Mouse (Mus musculus): Measurements from ENCODE around the gene Bid. TPM values are rescaled to one million over a fixed set of nuclear protein-coding genes. Genes with fewer than 3 reads are reported as not detected.
"Not testable (repeated sequence)": the region's sequence is repeated elsewhere in the genome, so short reads cannot be mapped to it uniquely, and the experiment has no call there.

The Bid gene
- polyA plus RNA-seq, 1 experiment from 2014 or later: 26.5 TPM

DNA sequence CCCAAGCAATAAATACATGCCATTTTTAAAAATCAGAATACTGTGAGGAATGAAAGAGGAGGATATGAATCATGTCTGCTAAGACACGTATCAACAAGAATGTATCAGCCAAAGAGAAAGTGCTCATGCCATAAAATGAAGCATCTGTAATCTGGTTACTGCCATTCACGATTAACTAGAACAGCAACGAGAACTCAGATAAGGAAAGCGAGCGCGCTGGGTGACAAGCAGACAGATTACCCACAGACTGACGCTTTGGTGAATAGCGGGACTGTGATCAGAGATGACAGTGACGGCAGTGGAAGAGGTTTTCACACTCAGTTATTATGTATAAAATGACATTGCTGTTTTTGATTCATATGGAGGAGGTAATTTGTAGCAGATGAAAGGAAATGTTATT is 42.8 kb downstream of the Bid start:
- H3K36me3 ChIP-seq (ENCODE audit: control insufficient read depth, insufficient read depth, low read length): peaks cover 32% of the 10 kb centered on the region
- no peaks in the 10 kb centered on the region for H3K4me1 ChIP-seq (replicated peaks; ENCODE audit: control insufficient read depth, insufficient read depth, low read length)
- ATAC-seq (replicated peaks; ENCODE audit: low FRiP score, low TSS enrichment, low read depth) (no peak), DNase-seq (ENCODE audit: low spot score) (no peak)
- no peak overlapping the region for H3K9ac ChIP-seq (ENCODE audit: low read length)
- H3K9me3 ChIP-seq (ENCODE audit: control insufficient read depth, low read length): no peaks in the 10 kb centered on the region
- H3K27me3 ChIP-seq (replicated peaks; ENCODE audit: control insufficient read depth, insufficient read depth, low read length): no peaks in the 10 kb centered on the region
- 55% methylated on average over 9 of the region's 9 CpGs for WGBS
- H3K4me3 ChIP-seq (ENCODE audit: low read depth, low read length): no peak overlapping the region
- no peak overlapping the region for H3K4me2 ChIP-seq (ENCODE audit: low read length)
- no peak overlapping the region for H3K27ac ChIP-seq (ENCODE audit: low read depth)

DNA sequence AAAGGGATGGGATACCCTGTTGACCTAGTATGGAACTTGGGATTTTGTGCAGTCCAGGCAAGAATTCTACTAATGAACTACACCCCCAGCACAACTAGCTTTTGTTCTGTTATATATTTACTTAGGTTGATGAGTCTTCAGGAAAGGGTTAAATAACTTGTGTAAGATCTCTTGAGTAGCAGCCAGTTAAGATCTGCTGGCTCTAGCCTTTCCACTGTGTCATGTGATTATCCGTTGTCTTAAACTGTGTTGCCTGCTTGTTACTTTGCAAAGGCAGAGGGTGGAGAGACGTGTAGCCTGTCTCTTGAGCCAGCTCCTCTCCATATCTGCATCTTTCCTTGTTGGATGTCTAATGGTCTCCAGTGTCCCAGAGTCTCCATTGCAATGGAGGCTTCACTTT is 45.4 kb downstream of the Bid start:
- 86% methylated on average over 2 of the region's 2 CpGs for WGBS
- Histone ChIP-seq H3K9me3 (ENCODE audit: control insufficient read depth, low read length) (no peaks in the 10 kb centered on the region), H3K27me3 (replicated peaks; ENCODE audit: control insufficient read depth, insufficient read depth, low read length) (no peaks in the 10 kb centered on the region), H3K36me3 (ENCODE audit: control insufficient read depth, insufficient read depth, low read length) (peaks cover 26% of the 10 kb centered on the region), H3K9ac (ENCODE audit: low read length) (no peak overlapping the region), H3K4me3 (ENCODE audit: low read depth, low read length) (no peak overlapping the region), H3K4me2 (ENCODE audit: low read length) (no peak overlapping the region), H3K4me1 (replicated peaks; ENCODE audit: control insufficient read depth, insufficient read depth, low read length) (no peaks in the 10 kb centered on the region), H3K27ac (ENCODE audit: low read depth) (no peak overlapping the region)
- DNase-seq (ENCODE audit: low spot score): no peak
- ATAC-seq (replicated peaks; ENCODE audit: low FRiP score, low TSS enrichment, low read depth): no peak

DNA sequence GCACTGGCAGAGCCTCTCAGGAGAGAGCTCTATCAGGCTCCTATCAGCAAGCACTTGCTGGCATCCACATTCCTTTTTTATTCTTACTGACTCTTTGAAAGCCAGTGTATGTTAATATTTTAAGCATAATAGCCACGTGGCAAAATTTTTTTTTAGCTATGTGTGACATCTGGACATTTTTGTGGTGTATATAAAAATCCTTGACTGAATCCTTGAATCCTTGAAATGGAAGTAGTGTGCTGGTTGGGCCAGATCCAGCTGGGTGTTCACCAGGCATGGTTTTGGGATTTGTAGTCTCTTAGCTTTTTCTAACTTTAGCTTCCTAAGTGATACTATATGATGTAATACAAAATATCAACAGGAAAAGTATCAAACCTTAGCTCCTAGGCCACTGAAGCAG is 47.8 kb downstream of the Bid start:
- no peak overlapping the region for H3K27ac ChIP-seq (ENCODE audit: low read depth)
- no peak overlapping the region for H3K4me3 ChIP-seq (ENCODE audit: low read depth, low read length)
- no peak for ATAC-seq (replicated peaks; ENCODE audit: low FRiP score, low TSS enrichment, low read depth)
- H3K36me3 ChIP-seq (ENCODE audit: control insufficient read depth, insufficient read depth, low read length): peaks cover 39% of the 10 kb centered on the region
- H3K9me3 ChIP-seq (ENCODE audit: control insufficient read depth, low read length): no peaks in the 10 kb centered on the region
- H3K27me3 ChIP-seq (replicated peaks; ENCODE audit: control insufficient read depth, insufficient read depth, low read length): no peaks in the 10 kb centered on the region
- no peak overlapping the region for H3K9ac ChIP-seq (ENCODE audit: low read length)
- 57% methylated on average over 1 of the region's 1 CpGs for WGBS
- H3K4me2 ChIP-seq (ENCODE audit: low read length): no peak overlapping the region
- DNase-seq (ENCODE audit: low spot score): no peak
- no peaks in the 10 kb centered on the region for H3K4me1 ChIP-seq (replicated peaks; ENCODE audit: control insufficient read depth, insufficient read depth, low read length)

DNA sequence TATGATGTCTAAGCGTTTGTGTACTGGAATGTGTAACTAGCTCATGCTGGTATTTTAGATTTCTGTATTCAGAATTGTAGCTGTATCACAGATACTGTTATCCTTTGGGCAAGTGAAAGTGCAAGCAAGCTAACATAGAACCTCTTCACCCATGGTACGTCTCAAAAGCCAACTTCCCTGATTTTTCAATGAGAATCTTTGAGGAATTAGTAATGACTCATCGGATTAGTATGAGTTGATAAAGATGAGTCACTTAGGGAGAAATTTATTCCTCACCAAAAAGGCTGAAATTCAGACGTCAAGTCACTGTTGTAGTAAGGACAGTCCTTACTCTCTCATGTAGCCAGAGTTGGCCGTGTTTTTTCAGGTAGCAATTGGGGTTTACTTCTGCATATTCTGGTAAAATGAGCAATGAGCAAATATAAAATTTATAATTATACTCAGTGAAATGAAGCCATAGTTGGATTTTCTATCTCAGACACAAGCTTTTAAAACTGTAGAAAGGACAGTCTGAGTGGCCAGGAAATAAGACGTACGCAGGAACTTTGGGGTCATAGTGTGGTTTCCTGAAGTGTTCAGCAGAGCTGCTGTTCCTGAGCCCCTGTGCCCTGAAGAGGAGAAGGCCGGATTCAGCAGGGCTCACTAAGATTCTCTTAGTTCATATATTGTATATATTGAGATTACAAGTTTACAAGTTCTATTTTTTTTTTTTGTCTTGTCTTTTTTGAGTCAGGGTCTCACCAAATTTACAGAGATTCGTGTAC is 50.4 kb downstream of the Bid start:
- DNase-seq (ENCODE audit: low spot score) (no peak), ATAC-seq (replicated peaks; ENCODE audit: low FRiP score, low TSS enrichment, low read depth) (no peak)
- 78% methylated on average over 9 of the region's 9 CpGs for WGBS
- H3K9me3 ChIP-seq (ENCODE audit: control insufficient read depth, low read length): no peaks in the 10 kb centered on the region
- H3K27ac ChIP-seq (ENCODE audit: low read depth): no peak overlapping the region
- no peak overlapping the region for H3K4me3 ChIP-seq (ENCODE audit: low read depth, low read length)
- H3K36me3 ChIP-seq (ENCODE audit: control insufficient read depth, insufficient read depth, low read length): peaks cover 34% of the 10 kb centered on the region
- no peak overlapping the region for H3K9ac ChIP-seq (ENCODE audit: low read length)
- H3K4me1 ChIP-seq (replicated peaks; ENCODE audit: control insufficient read depth, insufficient read depth, low read length): no peaks in the 10 kb centered on the region
- no peak overlapping the region for H3K4me2 ChIP-seq (ENCODE audit: low read length)
- no peaks in the 10 kb centered on the region for H3K27me3 ChIP-seq (replicated peaks; ENCODE audit: control insufficient read depth, insufficient read depth, low read length)

DNA sequence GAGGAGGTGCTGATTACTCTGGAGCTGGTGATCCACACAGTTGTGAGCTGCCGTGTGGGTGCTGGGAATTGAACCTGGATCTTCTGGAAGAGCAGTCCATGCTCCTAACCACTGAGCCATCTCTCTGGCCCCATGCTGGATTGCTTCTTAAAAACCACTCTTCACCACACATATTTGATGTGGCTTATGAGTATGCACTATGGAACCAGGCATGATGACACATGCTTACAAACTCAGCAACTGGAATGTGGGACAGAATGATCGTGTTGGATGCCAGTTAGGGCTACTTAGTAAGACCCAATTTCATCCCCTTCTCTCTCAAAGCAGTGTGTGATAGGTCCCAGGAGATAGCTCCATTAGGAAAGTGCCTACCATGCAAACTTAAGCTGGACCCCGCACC is 56.6 kb downstream of the Bid start:
- 92% methylated on average over 3 of the region's 3 CpGs for WGBS

DNA sequence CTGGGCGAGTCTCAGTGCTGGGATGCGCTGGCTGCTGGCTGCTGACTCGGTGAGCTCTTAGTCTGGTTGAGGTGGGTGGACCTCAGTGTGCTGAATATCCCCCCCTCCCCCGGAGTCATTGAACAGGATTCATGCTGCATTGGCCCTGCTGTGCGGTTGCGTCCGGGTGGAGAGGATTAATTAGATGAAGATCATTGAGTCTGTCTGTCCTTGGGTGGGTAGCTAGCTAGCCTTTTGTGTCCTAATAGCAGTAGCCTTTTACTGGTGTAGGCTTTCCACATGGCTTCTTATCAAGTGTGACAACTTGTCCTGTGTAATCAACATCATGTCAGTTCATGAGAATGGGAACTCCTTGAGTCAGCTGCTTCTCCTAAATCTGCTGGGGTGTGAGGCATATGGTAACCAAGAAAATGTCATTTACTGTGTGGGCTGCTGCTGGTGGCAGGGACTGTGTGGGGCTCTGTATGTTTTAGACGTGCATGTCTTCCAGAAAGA is 58.4 kb downstream of the Bid start:
- no peak overlapping the region for H3K4me2 ChIP-seq (ENCODE audit: low read length)

More for the DNA sequence above, 56.6 kb downstream of the Bid start:
- no peak for DNase-seq (ENCODE audit: low spot score)
- Histone ChIP-seq H3K4me2 (ENCODE audit: low read length) (no peak overlapping the region), H3K4me1 (replicated peaks; ENCODE audit: control insufficient read depth, insufficient read depth, low read length) (no peaks in the 10 kb centered on the region), H3K9me3 (ENCODE audit: control insufficient read depth, low read length) (0 out of 2 replicates have a peak, but pooled peaks cover 2% of the 10 kb centered on the region), H3K36me3 (ENCODE audit: control insufficient read depth, insufficient read depth, low read length) (peaks cover 7% of the 10 kb centered on the region), H3K4me3 (ENCODE audit: low read depth, low read length) (no peak overlapping the region), H3K9ac (ENCODE audit: low read length) (no peak overlapping the region), H3K27ac (ENCODE audit: low read depth) (no peak overlapping the region), H3K27me3 (replicated peaks; ENCODE audit: control insufficient read depth, insufficient read depth, low read length) (no peaks in the 10 kb centered on the region)
- no peak for ATAC-seq (replicated peaks; ENCODE audit: low FRiP score, low TSS enrichment, low read depth)

DNA sequence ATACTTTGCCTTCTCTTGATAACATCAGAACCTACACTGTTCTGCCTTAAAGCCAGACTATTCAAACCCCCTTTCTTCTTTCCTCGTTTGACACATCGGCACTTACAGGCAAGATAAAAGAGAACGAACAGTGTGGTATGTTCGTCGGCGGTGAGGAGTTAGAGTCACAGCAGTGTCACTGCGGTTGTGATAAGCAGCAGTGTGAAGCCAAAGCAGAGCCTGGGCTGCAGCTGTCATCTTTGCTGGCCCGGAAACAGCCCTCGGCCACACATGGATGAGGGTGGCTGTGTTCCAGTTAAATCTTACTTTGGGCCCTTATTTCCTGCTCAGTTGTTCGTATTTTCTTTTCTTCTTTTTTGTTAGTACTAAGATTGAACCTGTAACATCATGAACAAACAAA is 62.2 kb downstream of the Bid start:
- 82% methylated on average over 10 of the region's 10 CpGs for WGBS
- Histone ChIP-seq H3K4me3 (ENCODE audit: low read depth, low read length) (no peak overlapping the region), H3K27me3 (replicated peaks; ENCODE audit: control insufficient read depth, insufficient read depth, low read length) (no peaks in the 10 kb centered on the region), H3K4me1 (replicated peaks; ENCODE audit: control insufficient read depth, insufficient read depth, low read length) (no peaks in the 10 kb centered on the region), H3K9me3 (ENCODE audit: control insufficient read depth, low read length) (0 out of 2 replicates have a peak, but pooled peaks cover 2% of the 10 kb centered on the region), H3K4me2 (ENCODE audit: low read length) (no peak overlapping the region), H3K9ac (ENCODE audit: low read length) (no peak overlapping the region), H3K27ac (ENCODE audit: low read depth) (no peak overlapping the region), H3K36me3 (ENCODE audit: control insufficient read depth, insufficient read depth, low read length) (peaks cover 20% of the 10 kb centered on the region)
- ATAC-seq (replicated peaks; ENCODE audit: low FRiP score, low TSS enrichment, low read depth) (no peak), DNase-seq (ENCODE audit: low spot score) (no peak)

More for the DNA sequence above, 58.4 kb downstream of the Bid start:
- Histone ChIP-seq H3K27me3 (replicated peaks; ENCODE audit: control insufficient read depth, insufficient read depth, low read length) (no peaks in the 10 kb centered on the region), H3K27ac (ENCODE audit: low read depth) (no peak overlapping the region), H3K9ac (ENCODE audit: low read length) (no peak overlapping the region), H3K36me3 (ENCODE audit: control insufficient read depth, insufficient read depth, low read length) (peaks cover 11% of the 10 kb centered on the region), H3K9me3 (ENCODE audit: control insufficient read depth, low read length) (0 out of 2 replicates have a peak, but pooled peaks cover 2% of the 10 kb centered on the region), H3K4me3 (ENCODE audit: low read depth, low read length) (no peak overlapping the region), H3K4me1 (replicated peaks; ENCODE audit: control insufficient read depth, insufficient read depth, low read length) (no peaks in the 10 kb centered on the region)
- WGBS: 73% methylated on average over 8 of the region's 8 CpGs
- ATAC-seq (replicated peaks; ENCODE audit: low FRiP score, low TSS enrichment, low read depth) (no peak), DNase-seq (ENCODE audit: low spot score) (no peak)

DNA sequence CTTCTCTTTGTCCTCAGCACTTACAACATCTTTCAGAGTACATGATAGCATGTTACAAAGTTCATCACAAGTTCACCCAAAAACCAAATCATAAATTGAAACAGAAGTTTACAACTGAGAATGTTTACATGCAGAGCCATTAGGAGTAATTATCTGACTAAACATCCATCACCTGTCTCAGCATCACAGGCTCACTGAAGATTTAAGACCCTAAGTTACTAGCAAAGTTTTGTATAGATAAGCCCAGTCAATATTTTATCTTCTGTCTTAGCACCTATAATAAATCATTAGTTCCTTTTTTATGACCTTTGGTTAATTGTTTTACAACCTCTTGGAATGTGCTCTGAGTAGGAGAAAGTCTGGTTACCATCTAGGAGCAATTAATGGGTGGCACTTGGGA is 65.9 kb downstream of the Bid start:
- not testable (repeated sequence) for H3K9me3 ChIP-seq (ENCODE audit: control insufficient read depth, low read length); H3K27ac ChIP-seq (ENCODE audit: low read depth); H3K4me1 ChIP-seq (replicated peaks; ENCODE audit: control insufficient read depth, insufficient read depth, low read length); H3K9ac ChIP-seq (ENCODE audit: low read length); H3K4me3 ChIP-seq (ENCODE audit: low read depth, low read length); DNase-seq (ENCODE audit: low spot score); H3K4me2 ChIP-seq (ENCODE audit: low read length); H3K27me3 ChIP-seq (replicated peaks; ENCODE audit: control insufficient read depth, insufficient read depth, low read length)
- ATAC-seq (replicated peaks; ENCODE audit: low FRiP score, low TSS enrichment, low read depth): peak; percentile 64; the same call in 1 of the 2 replicates
- H3K36me3 ChIP-seq (ENCODE audit: control insufficient read depth, insufficient read depth, low read length): peaks cover 27% of the 10 kb centered on the region

All from intestine, embryonic 14.5 days (tissue).